Mouse (Mus musculus) neural tube, embryonic 10.5 days (tissue): ENCODE results near the gene Ehf.

ENCODE experiments used
- DNase-seq: peaks from one replicate; pipeline ENCODE4 v3.0.0-alpha.2; 2017; ENCODE audit warnings: low spot score; ENCODE audit errors: extremely low spot score

Gene Ehf

GRCm38 (mm10) chr2:103215801-103216200 is 87.3 kb downstream of the Ehf start:
- no peak for DNase-seq

GRCm38 (mm10) chr2:103214861-103215260 is 88.2 kb downstream of the Ehf start:
- DNase-seq = peak; percentile 17

DNA sequence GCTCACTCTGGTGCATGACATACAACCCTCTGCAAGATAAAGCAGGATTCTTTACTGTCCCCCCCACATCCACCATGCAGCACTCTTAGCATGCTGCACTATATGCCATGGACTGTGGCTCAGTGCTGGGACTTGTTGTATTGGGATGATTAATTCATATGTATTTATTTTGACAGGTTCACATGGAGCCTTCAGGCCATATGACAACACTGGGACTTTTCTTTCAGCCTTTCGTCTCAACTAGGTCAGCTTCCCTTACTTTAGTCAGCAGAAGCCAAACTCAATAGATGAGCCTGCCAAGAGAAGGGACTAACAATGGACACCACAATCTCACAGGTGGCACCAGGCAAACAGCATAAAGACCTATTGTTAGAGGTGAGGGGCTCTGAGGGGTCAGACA is 89.5 kb downstream of the Ehf start:
- DNase-seq = no peak
